Mouse (Mus musculus): ENCODE measurements at regions not wholly inside any gene's neighbourhood (a gene's known extent, or its start where the extent isn't known, plus 50 kb on each side); places are given as distances from the start of the nearest gene placed in this dataset.
A peak's percentile ranks its signal among the peaks of the same experiment; 100 is the strongest.

DNA sequence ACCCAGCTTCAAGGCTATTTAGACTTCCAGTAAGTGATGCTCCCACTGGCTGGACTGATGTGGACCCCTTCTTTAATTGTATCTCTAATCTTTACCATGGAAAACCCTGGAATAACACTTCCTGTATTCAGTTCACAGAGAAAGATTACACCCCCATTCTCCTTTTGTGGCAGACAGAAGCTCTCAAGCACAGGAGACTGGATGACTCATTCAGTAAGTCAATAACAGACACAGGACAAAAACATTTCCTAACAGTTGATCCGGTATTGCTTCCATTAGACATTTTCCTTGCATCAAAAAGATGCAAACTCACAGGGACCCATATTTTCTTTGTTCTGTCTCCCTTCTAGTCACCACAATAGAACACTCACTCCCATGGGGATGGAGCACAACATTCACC, 67.0 kb upstream of the Thbs1 start:
- DNase-seq: no peak

DNA sequence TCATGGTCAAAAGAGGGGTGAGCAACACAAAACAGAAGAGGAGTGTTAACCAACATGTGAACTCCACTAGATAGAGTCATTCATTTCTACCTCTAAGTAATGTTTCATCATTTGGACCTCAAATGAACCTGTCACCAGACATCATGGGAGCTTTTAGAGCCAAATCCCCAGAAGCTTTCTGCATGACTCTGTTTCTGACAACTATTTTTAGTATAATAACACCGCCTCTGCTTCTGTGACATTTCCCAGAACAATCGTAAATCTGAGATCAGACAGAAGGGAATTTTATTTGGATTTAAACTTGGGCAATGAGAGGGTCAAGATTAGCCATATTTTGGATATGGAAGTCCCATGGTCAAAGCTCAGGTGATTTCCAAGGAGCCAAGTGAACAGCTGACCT, 61.4 kb upstream of the Thbs1 start:
- no peak for DNase-seq

DNA sequence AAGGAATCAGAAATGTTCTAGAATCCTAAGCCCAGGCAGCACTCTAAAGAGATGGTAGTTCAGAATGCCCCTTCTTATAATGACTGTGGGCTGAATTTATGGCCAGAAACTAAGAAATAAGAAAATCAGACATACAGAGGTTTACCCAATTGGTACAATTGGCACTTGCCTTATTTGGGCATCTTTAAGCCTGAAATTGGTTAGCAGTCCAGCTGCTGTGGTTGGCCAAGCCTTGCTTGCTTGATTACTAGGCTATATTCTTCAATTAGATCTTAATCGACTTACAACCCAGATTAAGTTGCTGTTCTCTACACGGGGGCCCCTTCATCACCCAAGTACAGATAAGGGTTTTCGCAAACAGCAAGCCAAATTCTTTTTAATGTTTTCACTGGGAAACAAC, 60.1 kb upstream of the Thbs1 start:
- no peak for DNase-seq

GRCm38 (mm10) chr2:118053512-118053911, 58.2 kb upstream of the Thbs1 start:
- no peak for DNase-seq

- DNase-seq: no peak
These were observed 52.9 kb upstream of the Thbs1 start for GRCm38 (mm10) chr2:118058654-118059395.

DNA sequence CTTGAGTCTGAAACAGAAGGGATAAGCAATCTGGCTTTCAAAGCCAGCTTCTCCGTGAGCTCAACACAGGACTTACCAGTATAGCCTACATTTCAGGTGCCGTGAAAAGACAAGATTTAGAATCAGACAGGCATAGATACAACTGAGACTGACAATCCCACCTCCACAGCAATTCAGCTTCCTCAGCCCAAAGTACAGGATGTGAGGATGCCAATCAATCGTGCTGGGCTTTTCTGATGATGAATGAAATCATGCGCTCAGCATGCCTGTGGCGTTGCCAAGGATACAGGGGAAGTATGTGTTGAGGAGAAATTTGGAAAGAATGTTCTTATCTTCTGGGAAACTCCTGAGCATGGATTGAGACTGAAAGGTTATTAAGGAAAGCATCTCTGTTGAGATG, 50.4 kb upstream of the Thbs1 start:
- peak; percentile 19 for DNase-seq

Measured in right cerebral cortex, postnatal 4 days (tissue).